Mouse (Mus musculus): ENCODE measurements around the gene Dynlt1c.
"Not testable (repeated sequence)": the region's sequence is repeated elsewhere in the genome, so short reads cannot be mapped to it uniquely, and the experiment has no call there.

Dynlt1c gene

DNA sequence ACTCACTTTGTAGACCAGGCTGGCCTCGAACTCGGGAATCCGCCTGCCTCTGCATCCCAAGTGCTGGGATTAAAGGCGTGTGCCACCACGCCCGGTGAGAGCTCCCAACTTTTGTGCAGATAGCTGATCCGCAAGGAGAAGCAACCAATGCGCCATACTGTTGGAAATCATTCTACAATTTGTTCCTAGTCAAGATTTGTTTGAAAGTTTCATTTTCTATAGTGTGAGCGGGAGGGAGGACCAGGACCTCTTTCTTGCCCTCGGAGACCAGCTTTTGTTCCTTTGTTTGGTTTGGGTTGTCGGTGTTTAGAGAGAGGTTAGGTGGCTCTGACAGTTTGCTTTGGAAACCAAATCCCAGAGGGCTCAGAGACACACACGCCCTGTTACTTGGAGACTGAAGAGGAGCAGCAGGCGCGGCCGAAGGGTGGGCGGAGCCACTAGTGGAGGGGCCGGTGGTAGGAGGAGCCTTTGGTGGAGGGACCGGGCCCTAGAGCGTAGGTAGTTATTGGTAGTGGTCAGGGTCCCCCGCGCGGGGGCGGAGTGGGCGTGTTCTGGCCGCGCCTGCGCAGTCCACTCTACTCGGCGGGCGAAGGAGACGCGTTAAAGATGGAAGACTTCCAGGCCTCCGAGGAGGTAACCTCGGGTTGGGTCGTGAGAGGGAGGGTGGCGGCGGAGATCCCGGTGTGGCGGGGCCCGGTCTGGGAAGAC lies at the start of gene Dynlt1c:
Gene Dynlt1c (plus strand): TSS at position 468 of the 708 bp plus-strand sequence.
- peak; percentile 66 to 73 for DNase-seq

DNA sequence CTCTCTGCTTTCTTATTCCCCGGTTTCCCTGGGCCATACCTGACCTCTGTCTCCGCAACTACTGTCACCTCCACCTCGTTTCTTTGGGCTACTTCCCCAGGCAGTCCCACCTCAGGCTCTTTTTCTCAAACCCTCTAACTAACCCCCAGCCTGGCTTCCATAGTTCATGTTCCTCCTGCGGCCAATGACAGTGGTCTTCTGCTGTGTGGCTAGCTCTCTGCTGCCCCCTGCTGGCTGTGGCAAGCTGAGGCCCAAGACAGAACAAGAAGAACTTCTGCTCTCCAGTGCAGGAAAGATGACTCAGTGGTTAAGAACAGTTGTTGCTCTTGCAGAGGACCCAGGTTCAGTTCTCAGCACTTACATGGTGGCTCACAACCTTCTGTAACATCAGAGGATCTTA lies 47.7 kb upstream of the Dynlt1c start:
- DNase-seq: not testable (repeated sequence)

- DNase-seq: not testable (repeated sequence)
These were observed 47.2 kb upstream of the Dynlt1c start for GRCm38 (mm10) chr17:6554243-6554642.

DNA sequence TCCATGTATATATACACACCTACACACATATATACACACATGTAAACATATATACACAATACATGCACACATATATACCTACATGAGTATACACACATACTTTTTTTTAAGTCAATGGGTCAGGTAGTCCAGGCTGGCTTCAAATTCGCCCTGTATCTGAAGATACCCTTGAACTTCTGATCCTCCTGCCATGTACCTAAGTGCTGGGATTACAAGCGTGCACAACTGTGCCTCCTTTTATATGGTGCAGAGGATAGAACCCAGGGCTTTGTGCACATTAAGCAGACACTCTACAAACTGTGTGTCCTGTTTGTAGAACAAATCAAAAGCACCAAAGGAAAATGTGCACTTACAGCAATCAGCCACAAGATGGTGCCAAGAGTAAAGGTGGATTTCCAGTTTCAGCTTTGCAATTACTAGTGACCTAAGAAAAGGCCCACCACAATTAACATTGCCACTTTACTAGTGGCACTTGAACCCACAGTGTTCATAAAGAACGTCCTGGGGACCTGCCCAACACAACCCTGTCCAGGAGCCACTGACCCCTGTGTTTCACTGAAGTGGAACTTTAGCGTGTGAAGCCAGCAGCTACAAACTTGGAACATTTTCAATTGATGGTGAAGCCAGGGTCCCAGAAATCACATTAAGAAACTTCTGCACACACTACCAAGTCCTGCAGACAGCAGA lies 41.9 kb upstream of the Dynlt1c start:
- not testable (repeated sequence) for DNase-seq

- not testable (repeated sequence) for DNase-seq
These were observed 36.6 kb upstream of the Dynlt1c start for GRCm38 (mm10) chr17:6564866-6565265.

GRCm38 (mm10) chr17:6567908-6568307 lies 33.6 kb upstream of the Dynlt1c start:
- not testable (repeated sequence) for DNase-seq

DNA sequence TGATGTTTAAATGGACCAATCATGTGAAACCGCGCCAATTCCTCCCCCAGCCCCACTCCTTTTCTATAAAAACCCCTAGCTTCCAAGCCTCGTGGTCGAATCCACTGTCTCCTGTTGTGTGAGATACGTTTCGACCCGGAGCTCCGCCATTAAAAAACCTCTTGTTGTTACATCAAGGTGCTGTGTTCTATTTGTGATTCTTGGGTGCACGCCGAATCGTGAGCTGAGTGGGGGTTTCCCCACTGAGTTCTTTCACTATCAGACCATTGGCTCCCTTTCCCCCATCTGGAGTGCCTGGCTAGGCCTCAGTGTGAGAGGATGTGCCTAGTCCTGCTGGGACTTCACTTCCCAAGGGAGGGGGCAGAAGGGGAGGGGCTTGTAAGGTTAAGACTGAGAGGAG lies 30.2 kb upstream of the Dynlt1c start:
- not testable (repeated sequence) for DNase-seq

DNA sequence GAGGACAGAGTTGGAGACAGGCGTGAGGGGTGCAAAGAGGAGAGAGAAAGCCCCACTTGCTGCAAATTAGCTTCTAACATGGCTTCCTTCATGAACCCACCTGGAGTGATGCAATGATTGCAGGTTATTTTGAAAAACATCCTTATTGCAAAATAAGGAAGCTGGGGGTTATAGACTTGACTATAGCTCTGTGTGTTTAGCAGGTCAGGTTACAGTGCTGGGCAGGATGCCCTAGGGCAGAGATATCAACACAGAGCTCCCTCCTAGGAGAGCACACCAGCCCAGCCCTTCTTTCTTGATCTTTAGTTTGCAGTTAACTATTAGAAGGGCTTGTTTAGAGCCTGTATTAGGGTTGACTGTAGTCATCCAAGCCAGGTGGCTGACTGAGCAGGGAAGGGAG lies 29.3 kb upstream of the Dynlt1c start:
- DNase-seq: not testable (repeated sequence)

- DNase-seq: not testable (repeated sequence)
These were observed 26.1 kb upstream of the Dynlt1c start for GRCm38 (mm10) chr17:6575376-6575775.

DNA sequence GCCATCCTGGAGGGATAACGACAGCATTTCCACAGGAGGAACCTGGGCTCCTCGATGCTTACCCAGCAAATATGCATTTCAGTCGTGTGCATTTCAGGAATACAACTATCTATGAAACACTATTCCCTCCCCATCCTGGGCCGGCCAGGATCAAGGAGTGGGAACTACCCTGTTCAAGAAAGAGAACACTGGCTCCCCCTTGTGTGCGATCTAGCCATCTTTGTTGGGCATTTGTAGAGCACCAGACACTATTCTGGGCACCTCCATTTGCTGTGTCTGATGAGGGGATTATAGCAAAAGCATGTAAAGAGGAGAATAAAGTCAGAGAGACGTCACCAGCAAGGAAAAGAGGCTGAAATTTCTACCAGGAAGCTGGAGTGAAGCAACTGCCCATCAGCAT lies 12.8 kb upstream of the Dynlt1c start:
- not testable (repeated sequence) for DNase-seq

DNA sequence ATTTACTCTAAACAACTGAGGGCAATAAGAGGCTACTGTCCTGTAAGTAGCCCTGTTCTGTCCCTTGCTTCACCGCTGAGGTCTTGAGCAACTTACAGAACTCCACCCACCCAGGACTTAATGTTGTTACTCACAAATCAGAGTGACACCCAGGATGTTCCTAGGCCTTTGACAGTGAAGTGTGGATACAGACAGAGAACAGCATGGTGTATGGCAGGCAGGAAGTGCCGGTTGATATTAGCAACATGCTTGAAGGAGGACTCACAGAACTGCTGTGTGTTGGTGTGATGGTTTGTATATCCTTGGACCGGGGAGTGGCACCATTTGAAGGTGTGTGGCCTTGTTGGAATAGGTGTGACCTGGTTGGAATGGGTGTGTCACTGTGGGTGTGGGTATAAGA lies 9.4 kb upstream of the Dynlt1c start:
- DNase-seq: not testable (repeated sequence)

DNA sequence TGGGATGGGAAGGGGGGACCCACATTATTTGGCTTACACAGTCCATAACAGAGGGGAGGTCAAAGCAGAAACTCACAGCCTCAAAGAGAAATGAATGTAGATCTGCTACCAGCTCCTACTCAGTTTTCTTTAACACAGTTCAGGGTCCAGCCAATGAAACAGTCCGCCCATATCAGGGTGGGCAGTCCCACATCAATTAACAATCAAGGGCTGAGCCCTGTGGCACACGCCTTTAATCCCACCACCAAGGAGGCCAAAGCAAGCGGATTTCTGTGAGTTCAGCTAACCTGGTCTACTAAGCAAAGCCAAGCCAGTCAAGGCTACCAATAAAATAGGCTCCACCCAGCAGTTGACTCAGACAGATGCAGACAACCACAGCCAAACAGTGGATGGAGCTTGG lies 7.6 kb upstream of the Dynlt1c start:
- DNase-seq: not testable (repeated sequence)

DNA sequence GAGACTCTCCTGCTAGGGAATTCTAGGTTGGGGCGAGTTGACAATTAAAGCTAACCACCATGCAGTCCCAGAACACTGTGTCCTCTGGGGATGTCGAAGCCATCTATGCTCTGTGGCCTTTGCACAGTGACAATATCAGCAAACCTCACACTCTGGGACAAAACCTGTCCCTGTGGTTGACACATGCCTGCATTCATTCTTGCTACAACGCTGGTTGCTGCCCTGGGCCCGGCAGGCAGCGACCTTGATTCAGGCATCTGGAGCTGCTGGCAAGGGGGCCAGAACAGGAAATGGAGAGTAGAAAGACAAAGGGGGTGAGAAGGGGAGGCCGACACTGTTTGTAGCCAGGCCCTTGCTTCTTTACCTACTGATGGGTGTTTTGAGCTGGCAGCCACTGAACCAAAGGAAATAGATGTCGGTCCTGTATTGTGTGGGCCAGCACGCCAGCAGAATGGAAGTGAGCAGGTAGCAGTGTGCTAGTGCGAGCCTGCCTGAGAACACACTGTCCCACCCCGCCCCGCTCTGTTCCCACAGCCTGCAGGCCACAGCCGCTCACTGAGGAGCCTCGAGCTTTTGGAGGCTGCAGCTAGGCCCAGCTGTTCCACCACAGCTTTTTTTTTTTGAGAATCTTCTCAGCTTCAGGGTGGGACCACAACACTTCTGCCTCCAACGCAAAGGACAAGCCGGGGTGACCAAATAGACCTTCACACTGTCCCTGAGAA lies 5.5 kb upstream of the Dynlt1c start:
- not testable (repeated sequence) for DNase-seq

GRCm38 (mm10) chr17:6598356-6598755 lies 3.1 kb upstream of the Dynlt1c start:
- DNase-seq: not testable (repeated sequence)

DNA sequence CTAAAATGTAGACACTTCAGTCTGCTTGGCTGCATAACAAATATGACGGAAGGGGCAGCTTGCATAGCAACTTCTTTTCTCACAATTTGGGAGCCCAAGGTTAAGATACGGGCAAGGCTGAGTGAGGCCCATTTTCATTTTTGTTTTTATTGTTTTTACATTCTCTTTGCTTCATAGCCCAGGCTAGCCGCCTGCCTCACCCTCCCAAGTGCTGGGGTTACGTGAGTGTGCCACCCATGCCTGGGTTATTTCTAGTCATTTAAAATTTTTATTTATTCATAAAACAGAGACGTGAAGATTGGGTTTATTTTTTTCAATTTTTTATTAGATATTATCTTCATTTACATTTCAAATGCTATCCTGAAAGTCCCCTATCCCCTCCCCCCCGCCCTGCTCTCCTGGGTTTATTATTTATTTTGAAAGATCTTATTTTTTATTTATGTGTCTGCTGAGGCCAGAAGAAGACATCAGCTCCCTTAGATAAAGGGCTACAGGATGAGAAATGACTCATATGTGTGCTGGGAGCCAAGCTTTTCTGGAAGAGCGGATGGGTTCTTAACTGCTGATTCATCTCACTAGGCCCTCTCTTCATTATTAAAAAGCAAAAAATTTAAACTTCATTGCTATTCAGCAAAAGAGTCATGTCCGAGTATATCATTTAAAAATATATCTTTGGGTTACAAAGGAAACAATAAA lies 1.1 kb upstream of the Dynlt1c start:
- DNase-seq: not testable (repeated sequence)

- not testable (repeated sequence) for DNase-seq
These were observed 734 bp downstream of the Dynlt1c start for GRCm38 (mm10) chr17:6602205-6602604.

- not testable (repeated sequence) for DNase-seq
These were observed 3.9 kb downstream of the Dynlt1c start for GRCm38 (mm10) chr17:6605347-6605746.

DNA sequence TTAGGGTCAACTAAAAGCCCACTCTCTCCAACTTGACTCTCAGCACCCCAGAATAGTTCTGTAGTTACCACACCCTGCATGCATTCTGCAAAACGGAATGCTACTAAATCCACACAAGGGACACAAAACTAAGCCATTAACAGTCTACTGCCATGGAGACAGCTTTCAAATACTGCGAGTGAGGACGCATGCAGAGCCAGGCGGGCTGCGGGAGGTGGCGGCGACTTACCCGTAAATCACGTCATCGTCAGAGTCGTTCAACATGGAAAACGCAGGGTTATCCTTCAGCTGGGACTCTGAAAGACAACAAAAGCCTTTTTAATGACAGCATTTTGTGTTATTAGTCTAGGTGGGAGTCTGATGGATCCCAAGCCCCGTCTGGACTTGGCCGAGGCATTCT lies 12.1 kb downstream of the Dynlt1c start:
- not testable (repeated sequence) for DNase-seq

GRCm38 (mm10) chr17:6614316-6614715 lies 12.8 kb downstream of the Dynlt1c start:
- DNase-seq: not testable (repeated sequence)

GRCm38 (mm10) chr17:6616731-6617130 lies 15.3 kb downstream of the Dynlt1c start:
- DNase-seq: not testable (repeated sequence)

DNA sequence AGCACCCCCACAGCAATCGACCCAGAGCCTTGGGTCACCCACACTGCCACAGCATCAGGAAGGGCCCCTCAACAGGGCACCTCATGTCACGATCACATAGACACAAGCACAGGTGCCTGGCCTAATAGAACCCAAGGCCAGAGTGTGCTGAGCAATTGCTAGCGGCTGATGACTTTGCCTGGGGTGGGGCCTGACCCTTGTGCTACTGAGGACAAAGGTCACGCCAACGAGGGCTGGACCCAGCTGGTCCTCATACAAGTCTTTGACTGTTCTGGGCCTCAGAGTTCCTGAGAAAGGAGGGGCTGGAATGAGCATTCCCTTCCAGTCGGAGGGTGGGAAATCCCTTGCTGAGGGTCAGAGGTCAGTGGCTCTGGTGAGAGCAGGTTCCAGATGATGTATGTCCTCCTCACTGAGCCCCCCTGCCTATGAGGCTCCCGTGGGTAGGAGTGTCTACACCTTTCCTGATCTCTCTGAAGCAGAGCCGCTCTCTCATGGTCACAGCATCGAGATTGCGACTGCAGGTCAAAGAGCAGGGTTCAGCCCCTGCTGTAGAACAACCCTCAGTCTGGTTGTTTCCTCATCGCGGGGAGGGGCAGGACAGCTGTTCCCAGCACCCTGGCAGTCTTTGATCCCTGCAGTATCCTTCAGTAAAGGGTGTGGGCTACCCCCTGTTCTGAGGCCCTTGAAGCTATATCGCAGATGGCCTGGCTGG lies 16.4 kb downstream of the Dynlt1c start:
- not testable (repeated sequence) for DNase-seq

DNA sequence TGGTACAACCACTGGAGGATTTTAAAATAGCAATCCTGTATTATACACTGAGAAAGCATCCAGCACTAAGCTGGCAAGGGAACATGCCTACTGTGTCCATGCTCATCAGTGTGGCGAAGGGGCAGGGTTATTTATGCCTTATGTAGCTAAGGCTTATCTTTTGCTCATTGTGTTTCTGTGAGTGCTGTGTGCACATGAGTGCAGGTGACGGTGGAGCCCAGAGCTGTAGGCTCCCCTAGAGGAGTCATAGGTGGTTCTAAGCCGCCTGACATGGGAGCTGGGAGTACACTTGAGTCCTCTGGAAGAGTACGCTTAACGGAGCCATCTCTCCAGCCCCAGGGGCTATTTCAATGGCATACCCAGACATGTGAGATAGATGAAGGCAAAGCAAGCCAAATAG lies 17.8 kb downstream of the Dynlt1c start:
- DNase-seq: peak in 1 of 2 experiments; percentile 40

Data from cerebellum, postnatal 36 days (tissue).